Mouse (Mus musculus) layer of hippocampus, adult 2 months (tissue): ENCODE results near the gene Tmod2. TPM values are rescaled to one million over a fixed set of nuclear protein-coding genes. Genes with fewer than 3 reads are reported as not detected.
A peak's percentile ranks its signal among the peaks of the same experiment; 100 is the strongest.

Experiments used
- DNase-seq, 2 experiments: peaks; one replicate each; pipeline ENCODE4 v3.0.0; 2022; ENCODE audit warnings: low spot score in 2 of 2
- H3K27ac ChIP-seq: fragments of 200-600 bp; 2 replicates; pipeline ENCODE4 v1.8.1; 2022
- H3K4me3 ChIP-seq: fragments of 200-600 bp; 2 replicates; pipeline ENCODE4 v1.8.1; 2022; ENCODE audit warnings: mild to moderate bottlenecking
- CTCF ChIP-seq: fragments of 200-600 bp; conservative IDR thresholded peaks from 2 replicates; pipeline ENCODE4 v1.8.1; 2022; ENCODE audit warnings: antibody characterized with exemption, mild to moderate bottlenecking, moderate library complexity
- total RNA-seq, 2 experiments: library from RNA; stranded (reverse); gene quantifications; 2 replicates each; pipeline ENCODE4 v1.2.3; 2021

Tmod2 gene
- total RNA-seq, 2 experiments from 2014 or later: 376 to 380 TPM

DNA sequence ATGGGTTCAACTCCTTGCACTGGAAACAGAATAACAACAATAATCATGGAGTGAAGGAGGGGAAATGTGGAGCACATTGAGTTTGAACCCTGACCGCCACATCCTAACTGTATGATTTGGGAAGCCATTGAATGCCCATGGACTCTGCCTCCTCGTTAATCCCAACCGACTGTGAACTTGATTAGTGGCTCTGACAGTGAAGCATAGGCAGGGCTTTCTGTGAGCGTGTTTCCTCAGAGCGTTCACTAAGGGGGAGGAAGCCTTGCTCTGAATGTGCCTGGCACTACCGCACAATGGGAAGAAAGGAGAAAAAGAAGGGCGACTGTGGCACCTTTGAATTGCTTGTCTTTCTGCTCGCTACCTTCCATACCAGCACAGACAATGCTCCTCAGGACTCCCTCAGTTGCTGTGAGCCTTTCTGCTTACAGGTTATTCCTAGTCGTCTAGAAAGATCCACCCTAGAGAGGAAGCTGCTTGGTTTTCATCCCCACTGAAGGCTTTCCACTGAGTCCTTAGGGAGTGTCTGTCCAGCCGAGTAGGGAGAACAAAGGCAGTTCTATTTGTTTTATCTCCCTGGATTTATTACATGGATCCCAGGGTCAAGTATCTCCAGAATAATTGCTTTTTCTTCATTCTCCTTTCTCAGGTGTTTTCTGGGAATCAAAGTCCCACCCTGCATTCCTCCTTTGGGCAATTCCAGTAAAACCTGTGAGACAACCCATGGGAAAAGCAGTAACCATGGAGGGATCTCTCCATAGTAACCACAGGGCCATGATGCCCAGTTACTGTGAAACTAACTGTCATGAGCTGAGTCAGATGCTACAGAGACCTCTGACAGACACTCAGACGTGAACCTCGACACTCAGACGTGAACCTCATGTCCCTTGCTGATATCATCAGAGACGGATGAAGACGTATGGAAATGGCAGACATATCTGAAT lies 21.0 kb downstream of the Tmod2 start:
- no peak for TF ChIP-seq CTCF
- Histone ChIP-seq H3K4me3 (no peak overlapping the region), H3K27ac (0 out of 2 replicates have a peak overlapping the region, but pooled peaks have one; percentile 36)
- DNase-seq: no peak

DNA sequence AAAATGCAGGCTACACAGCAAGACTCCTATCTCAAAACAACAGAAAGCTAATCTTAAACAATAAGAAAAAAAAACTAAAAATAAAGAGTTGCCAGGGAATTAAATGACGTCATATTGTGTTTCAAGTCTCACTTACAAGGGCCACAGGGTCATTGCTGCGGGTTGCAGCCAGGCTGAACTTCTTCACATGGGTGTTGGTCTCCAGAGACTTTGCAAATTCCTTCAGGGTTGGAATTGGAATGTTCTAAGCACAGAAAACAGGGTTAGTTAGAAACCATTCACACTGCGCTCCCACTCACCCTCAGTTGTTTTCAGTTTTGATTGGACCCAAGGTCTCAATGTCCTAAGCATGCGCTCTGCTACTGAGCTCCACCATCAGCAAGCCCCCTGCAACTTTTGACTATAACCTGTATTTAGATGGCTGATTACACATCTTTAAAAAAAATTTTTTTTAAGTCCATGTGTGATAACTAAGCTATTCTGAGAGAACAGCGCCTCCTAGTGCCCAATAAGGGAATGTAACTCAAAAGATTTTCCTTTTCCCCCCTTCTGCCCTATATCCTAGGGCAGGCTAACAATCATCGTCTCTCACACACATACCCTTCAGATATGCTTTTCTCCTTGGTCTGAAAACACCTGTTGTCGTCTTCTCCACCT lies 29.3 kb downstream of the Tmod2 start:
- no peak overlapping the region for H3K4me3 ChIP-seq
- no peak overlapping the region for H3K27ac ChIP-seq
- DNase-seq: no peak
- peak; percentile 89 for TF ChIP-seq CTCF

DNA sequence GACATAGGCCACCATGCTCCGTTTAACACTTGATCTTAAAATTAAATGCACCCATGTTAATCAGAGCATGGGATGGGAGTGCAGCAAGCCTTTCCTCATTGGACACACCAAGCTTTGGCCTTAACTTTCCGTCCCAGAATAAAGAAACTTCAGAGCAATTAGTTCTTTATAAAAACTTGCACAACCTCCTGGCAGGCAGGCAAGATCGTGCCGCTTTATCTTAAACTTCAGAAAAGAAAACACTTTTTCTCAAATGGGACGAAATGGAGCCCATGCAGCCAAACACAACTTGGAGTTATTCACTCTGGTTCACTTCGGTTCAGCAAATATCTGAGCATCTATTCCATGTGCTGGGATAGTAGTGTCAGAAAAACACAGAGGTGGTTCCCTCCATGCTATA lies 31.8 kb downstream of the Tmod2 start:
- no peak overlapping the region for H3K27ac ChIP-seq
- TF ChIP-seq CTCF: no peak
- H3K4me3 ChIP-seq: no peak overlapping the region
- no peak for DNase-seq

DNA sequence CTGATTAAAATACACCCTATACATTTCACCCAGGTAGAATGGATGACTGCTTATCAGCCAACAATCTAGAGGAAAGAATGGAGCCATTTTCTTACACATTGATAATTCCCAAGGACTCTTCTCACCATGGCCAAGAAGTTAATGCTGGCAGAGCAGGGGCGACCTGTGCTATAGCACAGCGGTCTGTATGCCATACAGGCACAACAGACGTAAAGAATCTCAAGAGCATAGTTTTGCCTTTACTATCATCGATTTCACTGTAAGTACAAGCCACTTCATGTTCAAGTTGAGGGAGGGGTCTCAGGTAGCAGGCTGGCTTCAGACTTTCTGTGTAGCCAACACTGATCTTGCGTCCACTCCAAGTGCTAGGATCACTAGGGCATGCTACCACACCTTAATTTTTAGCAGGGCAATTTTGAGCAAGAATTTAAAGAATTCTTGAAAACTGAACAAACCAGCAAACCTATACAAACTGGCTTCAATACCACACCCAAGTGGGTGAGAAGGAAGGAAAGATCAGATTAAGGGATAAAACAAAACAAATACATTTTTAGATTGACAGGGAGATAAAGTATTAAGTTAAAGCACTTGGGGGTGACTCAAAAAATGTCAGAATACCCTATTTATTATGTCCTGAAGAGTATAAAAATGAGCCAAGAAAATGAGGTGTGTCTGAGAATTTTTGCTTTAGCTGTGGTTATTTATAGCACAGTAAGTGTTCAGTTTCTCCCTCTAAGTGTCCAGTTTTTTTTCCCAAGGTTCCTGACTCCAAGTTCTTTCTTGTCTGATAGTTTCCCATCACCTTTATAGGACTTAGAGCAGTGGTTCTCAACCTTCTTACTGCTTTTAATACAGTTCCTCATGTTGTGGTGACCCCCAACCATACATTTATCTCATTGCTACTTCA lies 39.8 kb downstream of the Tmod2 start:
- no peak for TF ChIP-seq CTCF
- DNase-seq: no peak
- H3K4me3 ChIP-seq: no peak overlapping the region
- no peak overlapping the region for H3K27ac ChIP-seq

- no peak for TF ChIP-seq CTCF
- DNase-seq: no peak
- Histone ChIP-seq H3K4me3 (no peak overlapping the region), H3K27ac (no peak overlapping the region)
Measured at GRCm38 (mm10) chr9:75568399-75568798, 42.7 kb downstream of the Tmod2 start.

DNA sequence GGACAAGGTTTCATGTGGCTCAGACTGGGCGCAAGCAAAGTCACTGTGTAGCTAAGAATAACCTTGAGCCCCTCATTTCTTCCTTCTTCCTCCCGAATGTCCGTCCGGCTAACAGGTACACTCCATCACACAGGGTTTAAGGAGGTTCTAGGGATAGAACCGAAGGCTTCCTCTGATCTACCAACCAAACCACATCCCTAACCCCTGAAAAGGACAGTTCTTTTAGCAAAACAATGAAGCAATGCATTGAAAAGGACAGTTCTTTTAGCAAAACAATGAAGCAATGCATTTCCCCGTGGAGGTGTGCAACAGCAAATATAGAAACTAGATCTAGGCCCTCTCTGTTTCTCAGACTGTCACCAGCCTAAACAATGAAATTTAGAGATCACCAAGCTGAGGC lies 46.2 kb downstream of the Tmod2 start:
- Histone ChIP-seq H3K27ac (no peak overlapping the region), H3K4me3 (no peak overlapping the region)
- TF ChIP-seq CTCF: no peak
- DNase-seq: no peak

- TF ChIP-seq CTCF: no peak
- Histone ChIP-seq H3K27ac (no peak overlapping the region), H3K4me3 (no peak overlapping the region)
- no peak for DNase-seq
Measured at GRCm38 (mm10) chr9:75563622-75564021, 47.5 kb downstream of the Tmod2 start.

DNA sequence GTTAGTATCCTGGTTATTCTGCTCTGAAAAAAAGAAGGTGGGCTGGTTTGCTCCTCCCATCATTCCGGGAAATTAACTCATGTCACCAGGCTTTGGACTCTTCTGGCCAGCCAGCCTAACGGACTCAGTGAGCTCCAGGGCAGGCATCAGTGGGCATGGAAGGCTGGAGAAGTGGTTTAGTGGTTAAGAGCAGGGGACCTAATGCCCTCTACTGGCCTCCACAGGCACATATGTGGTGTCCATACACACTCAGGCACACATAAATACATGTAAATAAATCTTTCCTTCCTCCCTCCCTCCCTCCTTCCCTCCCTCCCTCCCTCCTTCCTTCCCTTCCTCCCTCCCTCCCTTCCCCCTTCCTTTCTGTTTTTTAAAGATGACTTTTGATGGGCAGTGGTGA lies 47.9 kb downstream of the Tmod2 start:
- Histone ChIP-seq H3K4me3 (no peak overlapping the region), H3K27ac (no peak overlapping the region)
- no peak for DNase-seq
- peak; percentile 41 for TF ChIP-seq CTCF

GRCm38 (mm10) chr9:75561040-75561669 lies 50.0 kb downstream of the Tmod2 start:
- Histone ChIP-seq H3K4me3 (no peak overlapping the region), H3K27ac (no peak overlapping the region)
- no peak for TF ChIP-seq CTCF
- no peak for DNase-seq

DNA sequence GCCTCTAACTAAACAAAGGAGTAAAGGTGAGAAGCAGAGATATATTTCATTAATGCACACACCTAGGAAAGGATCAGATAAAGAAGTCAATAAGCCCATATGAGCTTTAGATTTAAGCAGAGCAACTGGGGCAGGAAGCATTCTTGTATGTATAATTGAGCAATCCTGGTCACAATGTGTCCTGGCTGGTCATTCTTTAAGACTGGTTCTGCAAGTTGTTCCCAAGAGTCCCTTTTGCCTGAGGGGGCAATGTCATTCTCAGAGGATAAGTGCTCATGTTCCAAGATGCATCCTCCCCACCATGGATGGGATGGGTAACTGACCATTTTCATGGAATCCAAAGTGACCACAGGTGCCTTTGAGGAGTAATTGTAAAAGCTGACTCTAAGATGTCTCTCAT lies 50.8 kb downstream of the Tmod2 start:
- Histone ChIP-seq H3K27ac (no peak overlapping the region), H3K4me3 (no peak overlapping the region)
- no peak for TF ChIP-seq CTCF
- DNase-seq: no peak

DNA sequence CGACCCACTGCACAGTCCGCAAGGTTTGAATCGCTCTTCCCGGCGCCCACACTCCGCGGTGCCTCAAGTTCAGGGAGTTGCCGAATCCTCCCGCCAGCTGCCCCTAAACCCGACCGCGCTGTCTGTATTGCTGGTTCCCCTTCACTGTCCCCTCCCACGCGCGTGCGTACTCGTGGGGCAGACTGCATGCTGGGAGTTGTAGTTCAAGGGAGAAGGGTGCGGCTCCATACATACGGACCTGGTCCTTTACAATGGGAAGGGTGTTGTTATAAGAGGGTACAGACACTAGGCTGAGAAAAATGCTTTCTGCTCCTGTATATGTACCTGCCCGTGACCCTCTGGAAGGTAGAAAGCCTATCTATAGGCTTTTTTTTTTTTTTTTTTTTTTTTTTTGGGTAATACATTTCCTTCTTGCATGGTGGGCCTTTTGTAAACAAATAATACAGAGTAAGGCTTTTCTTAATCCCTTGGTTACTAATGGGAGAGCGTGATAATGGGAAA lies 51.6 kb downstream of the Tmod2 start, which contains the start of gene Tmod3:
Gene Tmod3, minus strand, starts transcription at position 146 of the 501 bp plus-strand sequence.
- peak within 1 kb of the TSS; percentile 80 for H3K27ac ChIP-seq
- H3K4me3 ChIP-seq: peak within 1 kb of the TSS; percentile 81
- no peak for TF ChIP-seq CTCF
- DNase-seq: peak; percentile 94 to 96

- peak; percentile 25; the same call in 1 of the 2 replicates for TF ChIP-seq CTCF
- DNase-seq: no peak
- H3K4me3 ChIP-seq: peak overlapping the region; percentile 81
- peak overlapping the region; percentile 80 for H3K27ac ChIP-seq
Measured at GRCm38 (mm10) chr9:75558812-75559511, 52.2 kb downstream of the Tmod2 start.
